Mouse (Mus musculus) gonadal fat pad, adult 2 months (tissue): ENCODE measurements around the gene Ccpg1os. TPM values are rescaled to one million over a fixed set of nuclear protein-coding genes. Genes with fewer than 3 reads are reported as not detected.

Experiments
- polyA plus RNA-seq: library from polyadenylated mRNA; depleted of rRNA; stranded (reverse); fragments of >200 nt; gene quantifications from 2 replicates; pipeline ENCODE4 v1.2.3, GENCODE M21; 2012; rRNA removed

The Ccpg1os gene
- polyA plus RNA-seq, 1 experiment: 25.7 TPM

Other genes with a start within 250 kb of the Ccpg1os start
- gene Prtg, start 178.5 kb downstream of the Ccpg1os start, polyA plus RNA-seq: 0.18 and 0.25 TPM in 2 replicates
- gene Pygo1, start 59.7 kb downstream of the Ccpg1os start, polyA plus RNA-seq: 0.76 and 1.1 TPM in 2 replicates
- gene Dyx1c1, start 26.6 kb downstream of the Ccpg1os start, polyA plus RNA-seq: 1.1 and 1.8 TPM in 2 replicates
- not detected in 2 replicates for gene Gm44503, start 26.5 kb downstream of the Ccpg1os start, polyA plus RNA-seq
- 15.2 and 24.0 TPM in 2 replicates for gene Ccpg1, start within 50 bp of the Ccpg1os start, polyA plus RNA-seq
- gene Pigb, start 55.0 kb upstream of the Ccpg1os start, polyA plus RNA-seq: 8.5 and 12.8 TPM in 2 replicates
- 1.9 and 2.8 TPM in 2 replicates for gene Rab27a, start 59.5 kb upstream of the Ccpg1os start, polyA plus RNA-seq
- 0.09 TPM in 1 of 2 replicates, not detected in the other for gene Khdc3, start 116.5 kb upstream of the Ccpg1os start, polyA plus RNA-seq
- not detected in 2 replicates for gene Gm20509, start 117.1 kb upstream of the Ccpg1os start, polyA plus RNA-seq
- 18.8 and 24.5 TPM in 2 replicates for gene Rsl24d1, start 128.0 kb upstream of the Ccpg1os start, polyA plus RNA-seq